Mouse (Mus musculus) stomach, postnatal 0 days (tissue): ENCODE results near the gene Gm49510. TPM values are rescaled to one million over a fixed set of nuclear protein-coding genes. Genes with fewer than 3 reads are reported as not detected.

Source experiments
- ATAC-seq: fragments of 200-750 bp; cut with Nextera tagmentation; 2 replicates; pipeline ENCODE4 v1.8.0; 2017; ENCODE audit not compliant: low FRiP score, low TSS enrichment
- DNase-seq: peaks from one replicate; pipeline ENCODE4 v3.0.0-alpha.2; 2016; ENCODE audit warnings: low spot score
- H3K27ac ChIP-seq: fragments of 300-500 bp; sonication (generic); replicated peaks from 2 replicates; pipeline ENCODE4 v1.5.1; 2014; ENCODE audit warnings: mild to moderate bottlenecking, control low read depth
- H3K27me3 ChIP-seq: fragments of 300-500 bp; sonication (generic); 2 replicates; pipeline ENCODE4 v1.6.1; 2014; ENCODE audit warnings: low read length; ENCODE audit not compliant: control insufficient read depth, insufficient read depth
- H3K36me3 ChIP-seq: fragments of 300-500 bp; sonication (generic); 2 replicates; pipeline ENCODE4 v1.6.1; 2014; ENCODE audit warnings: low read length, mixed read lengths; ENCODE audit not compliant: control insufficient read depth, insufficient read depth
- H3K4me1 ChIP-seq: fragments of 300-500 bp; sonication (generic); replicated peaks from 2 replicates; pipeline ENCODE4 v1.6.1; 2014; ENCODE audit warnings: antibody characterized with exemption; ENCODE audit not compliant: control insufficient read depth, insufficient read depth
- H3K4me2 ChIP-seq: fragments of 300-500 bp; sonication (generic); replicated peaks from 2 replicates; pipeline ENCODE4 v1.6.1; 2014; ENCODE audit warnings: low read depth, mild to moderate bottlenecking, control low read depth, moderate library complexity
- H3K4me3 ChIP-seq: fragments of 300-500 bp; sonication (generic); 2 replicates; pipeline ENCODE4 v1.5.1; 2014; ENCODE audit warnings: low read depth, low read length, control low read depth
- H3K9ac ChIP-seq: fragments of 300-500 bp; sonication (generic); 2 replicates; pipeline ENCODE4 v1.6.1; 2014; ENCODE audit warnings: mild to moderate bottlenecking, low read length, control low read depth, mixed read lengths
- H3K9me3 ChIP-seq: fragments of 300-500 bp; sonication (generic); 2 replicates; pipeline ENCODE4 v1.6.1; 2016; ENCODE audit warnings: low read length; ENCODE audit not compliant: control insufficient read depth
- CTCF ChIP-seq: IDR thresholded peaks from 2 replicates; pipeline ENCODE4 v1.5.1; 2016; ENCODE audit warnings: antibody characterized with exemption, low read depth, mild to moderate bottlenecking, moderate library complexity
- EP300 ChIP-seq: optimal IDR thresholded peaks from 2 replicates; pipeline ENCODE3; 2016; ENCODE audit warnings: antibody characterized with exemption
- WGBS: fragments of 180-500 bp; shearing (Covaris S2); extraction: QIAGEN DNeasy Blood & Tissue Kit; methylation state at CpG from one replicate; pipeline ENCODE4 v1.1.7; 2014; 5-methylcytosine and 5-hydroxymethylcytosine counted together
- polyA plus RNA-seq: library from polyadenylated mRNA; unstranded; fragments of >200 nt; fragmentation: Nextera tagmentation; extraction: Ambion mirVana; gene quantifications from 2 replicates; pipeline ENCODE4 v1.2.1, GENCODE M21; 2015

Gm49510 gene
- polyA plus RNA-seq, 1 experiment from 2014 or later, result 0.27 TPM

DNA sequence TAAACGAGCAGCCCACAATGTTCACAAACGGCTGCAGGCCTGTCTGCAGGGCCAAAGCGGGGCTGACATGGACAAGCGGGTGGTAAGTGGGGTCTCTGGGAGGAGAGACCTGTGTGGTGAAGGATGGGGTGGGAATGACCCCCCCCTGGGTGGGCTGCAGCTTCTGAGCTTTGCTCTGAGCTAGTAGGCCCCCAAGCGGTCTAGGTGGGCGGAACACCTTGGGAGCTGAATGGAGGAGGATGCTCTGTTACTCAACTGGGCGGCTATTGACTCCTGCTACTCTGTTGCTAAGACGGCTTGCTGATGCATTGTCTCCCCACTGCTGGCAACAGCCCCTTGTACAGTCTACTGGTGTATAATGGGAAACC is 1.9 kb downstream of the Gm49510 start:
- 0 out of 2 replicates have a peak overlapping the region, but pooled peaks have one; percentile 79 for H3K9ac ChIP-seq
- H3K9me3 ChIP-seq, result no peaks in the 10 kb centered on the region
- DNase-seq, result no peak
- ATAC-seq, result no peak; the same call in 1 of the 2 replicates
- H3K36me3 ChIP-seq, result peaks cover 11% of the 10 kb centered on the region
- H3K27ac ChIP-seq, result peak overlapping the region; percentile 85
- H3K4me1 ChIP-seq, result peaks cover 6% of the 10 kb centered on the region; the same call in 1 of the 2 replicates
- WGBS, result 42% methylated on average over 8 of the region's 8 CpGs
- peak overlapping the region; percentile 86 for H3K4me2 ChIP-seq
- no peaks in the 10 kb centered on the region for H3K27me3 ChIP-seq
- H3K4me3 ChIP-seq, result peak overlapping the region; percentile 77
- TF ChIP-seq EP300 (no peak), CTCF (peak; percentile 38)

DNA sequence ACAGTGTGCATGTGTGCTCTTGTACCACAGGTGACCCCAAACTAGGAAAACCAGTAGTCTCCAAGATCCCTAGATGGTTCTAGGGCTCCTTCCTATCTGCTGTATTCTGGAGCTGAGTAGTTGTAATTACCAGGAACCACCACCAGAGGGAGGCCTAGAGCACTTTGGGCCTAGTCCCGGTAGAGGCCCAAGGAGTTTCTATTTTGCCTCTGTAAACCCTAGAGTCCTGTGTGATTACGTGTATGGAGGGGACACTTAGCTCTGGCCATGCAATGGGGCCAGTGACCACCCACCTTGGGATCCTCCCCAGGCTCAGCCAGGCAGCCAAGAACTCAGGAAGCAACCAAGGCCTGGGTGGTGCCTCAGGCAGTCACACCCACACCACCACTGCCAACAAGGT is 3.8 kb downstream of the Gm49510 start:
- Histone ChIP-seq H3K4me3 (no peak overlapping the region), H3K4me1 (peaks cover 6% of the 10 kb centered on the region; the same call in 1 of the 2 replicates), H3K4me2 (no peak overlapping the region), H3K27ac (0 out of 2 replicates have a peak overlapping the region, but pooled peaks have one; percentile 58), H3K27me3 (no peaks in the 10 kb centered on the region), H3K36me3 (peaks cover 18% of the 10 kb centered on the region), H3K9me3 (no peaks in the 10 kb centered on the region), H3K9ac (peak overlapping the region; percentile 56; the same call in 1 of the 2 replicates)
- 2% methylated on average over 2 of the region's 2 CpGs for WGBS
- peak; percentile 84 for DNase-seq
- peak; percentile 27 for ATAC-seq
- no peak for TF ChIP-seq EP300
- TF ChIP-seq CTCF, result peak; percentile 93

DNA sequence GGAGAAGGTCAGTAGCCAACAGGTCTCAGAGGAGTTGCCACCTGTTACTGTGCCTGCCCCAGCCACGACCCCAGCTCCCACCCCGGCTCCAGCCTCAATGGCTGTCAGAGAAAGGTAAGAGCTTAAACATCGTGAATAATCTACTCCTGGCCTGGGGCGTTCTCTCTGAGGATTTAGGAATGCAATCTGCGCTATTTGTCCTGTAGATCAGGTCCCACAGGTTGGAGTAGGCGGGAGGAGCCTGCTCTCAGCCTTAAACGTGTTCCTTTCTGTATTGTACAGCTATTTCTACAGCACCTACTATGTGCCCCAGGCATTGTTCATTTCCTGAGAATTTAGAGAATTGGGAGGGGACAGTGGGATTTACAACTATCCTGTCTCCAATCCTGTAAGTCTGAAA is 8.9 kb downstream of the Gm49510 start:
- WGBS, result 66% methylated on average over 7 of the region's 7 CpGs
- Histone ChIP-seq H3K4me1 (no peaks in the 10 kb centered on the region), H3K27me3 (no peaks in the 10 kb centered on the region), H3K4me3 (no peak overlapping the region), H3K27ac (no peak overlapping the region), H3K9me3 (no peaks in the 10 kb centered on the region), H3K4me2 (no peak overlapping the region), H3K9ac (no peak overlapping the region), H3K36me3 (peaks cover 41% of the 10 kb centered on the region)
- no peak for TF ChIP-seq CTCF
- peak; percentile 41 for TF ChIP-seq EP300
- ATAC-seq, result no peak
- DNase-seq, result no peak

GRCm38 (mm10) chr15:78908982-78909381 is 9.5 kb downstream of the Gm49510 start:
- H3K9me3 ChIP-seq, result no peaks in the 10 kb centered on the region
- no peak for ATAC-seq
- H3K36me3 ChIP-seq, result peaks cover 41% of the 10 kb centered on the region
- H3K4me2 ChIP-seq, result no peak overlapping the region
- H3K27ac ChIP-seq, result no peak overlapping the region
- 77% methylated on average over 8 of the region's 8 CpGs for WGBS
- no peak overlapping the region for H3K4me3 ChIP-seq
- no peak overlapping the region for H3K9ac ChIP-seq
- TF ChIP-seq EP300 (no peak), CTCF (no peak)
- no peaks in the 10 kb centered on the region for H3K27me3 ChIP-seq
- DNase-seq, result no peak
- H3K4me1 ChIP-seq, result no peaks in the 10 kb centered on the region

- ATAC-seq, result no peak
- Histone ChIP-seq H3K4me1 (0 out of 2 replicates have a peak, but pooled peaks cover 2% of the 10 kb centered on the region), H3K27me3 (no peaks in the 10 kb centered on the region), H3K4me3 (no peak overlapping the region), H3K9ac (no peak overlapping the region), H3K27ac (no peak overlapping the region), H3K4me2 (no peak overlapping the region), H3K9me3 (no peaks in the 10 kb centered on the region), H3K36me3 (peaks cover 30% of the 10 kb centered on the region)
- WGBS, result 29% methylated on average over 9 of the region's 9 CpGs
- peak; percentile 67 for DNase-seq
- no peak for TF ChIP-seq EP300
- TF ChIP-seq CTCF, result peak; percentile 76
Observed at GRCm38 (mm10) chr15:78912040-78912439, 12.6 kb downstream of the Gm49510 start.

GRCm38 (mm10) chr15:78913632-78914090 is 14.2 kb downstream of the Gm49510 start, which contains the start of gene Pdxp:
Gene Pdxp (plus strand): TSS chr15:78913919.
- peak within 1 kb of the TSS; percentile 52 for H3K4me3 ChIP-seq
- H3K4me1 ChIP-seq, result 0 out of 2 replicates have a peak, but pooled peaks cover 2% of the 10 kb centered on the region
- DNase-seq (peak; percentile 97), ATAC-seq (peak; percentile 94)
- peak within 1 kb of the TSS; percentile 25 for H3K27ac ChIP-seq
- H3K27me3 ChIP-seq, result no peaks in the 10 kb centered on the region
- no peaks in the 10 kb centered on the region for H3K9me3 ChIP-seq
- peaks cover 23% of the 10 kb centered on the region for H3K36me3 ChIP-seq
- TF ChIP-seq CTCF (no peak), EP300 (no peak)
- peak within 1 kb of the TSS; percentile 94 for H3K4me2 ChIP-seq
- WGBS, result under 1% methylated on average over 50 of the region's 51 CpGs
- peak within 1 kb of the TSS; percentile 63 for H3K9ac ChIP-seq
